Mouse (Mus musculus): ENCODE measurements around the gene Tmem203.

DNA sequence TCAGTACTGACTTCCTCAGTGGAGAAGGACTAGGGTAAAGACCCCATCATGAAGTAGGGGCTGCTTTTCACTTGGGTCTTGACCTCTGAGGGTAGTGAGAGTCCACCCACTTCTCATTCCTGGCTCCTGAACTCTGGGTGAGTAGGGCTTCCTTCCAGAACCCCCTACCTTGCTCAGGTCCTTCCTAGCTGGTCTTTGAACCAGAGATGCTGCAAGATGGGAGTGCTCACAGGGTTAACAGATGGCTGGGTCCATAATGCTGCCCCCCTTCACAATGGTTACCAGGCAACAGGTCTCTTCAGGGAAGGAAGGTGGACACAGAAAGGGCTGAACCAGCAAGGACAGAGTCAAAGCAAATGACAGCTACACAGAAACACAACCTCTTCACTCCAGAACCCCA lies 36.8 kb upstream of the Tmem203 start, which contains the start of gene Fam166a:
- TF ChIP-seq HCFC1 (IDR thresholded peaks at IDR 0.05; ENCODE audit: low read depth, low read length) (no peak), RAD21 (IDR thresholded peaks at IDR 0.05; ENCODE audit: low read depth, low read length) (no peak), EP300 (IDR thresholded peaks at IDR 0.05; ENCODE audit: low read length) (no peak)
